Mouse (Mus musculus): Measurements from ENCODE around the gene Ano4.
A peak's percentile ranks its signal among the peaks of the same experiment; 100 is the strongest.

Gene Ano4

DNA sequence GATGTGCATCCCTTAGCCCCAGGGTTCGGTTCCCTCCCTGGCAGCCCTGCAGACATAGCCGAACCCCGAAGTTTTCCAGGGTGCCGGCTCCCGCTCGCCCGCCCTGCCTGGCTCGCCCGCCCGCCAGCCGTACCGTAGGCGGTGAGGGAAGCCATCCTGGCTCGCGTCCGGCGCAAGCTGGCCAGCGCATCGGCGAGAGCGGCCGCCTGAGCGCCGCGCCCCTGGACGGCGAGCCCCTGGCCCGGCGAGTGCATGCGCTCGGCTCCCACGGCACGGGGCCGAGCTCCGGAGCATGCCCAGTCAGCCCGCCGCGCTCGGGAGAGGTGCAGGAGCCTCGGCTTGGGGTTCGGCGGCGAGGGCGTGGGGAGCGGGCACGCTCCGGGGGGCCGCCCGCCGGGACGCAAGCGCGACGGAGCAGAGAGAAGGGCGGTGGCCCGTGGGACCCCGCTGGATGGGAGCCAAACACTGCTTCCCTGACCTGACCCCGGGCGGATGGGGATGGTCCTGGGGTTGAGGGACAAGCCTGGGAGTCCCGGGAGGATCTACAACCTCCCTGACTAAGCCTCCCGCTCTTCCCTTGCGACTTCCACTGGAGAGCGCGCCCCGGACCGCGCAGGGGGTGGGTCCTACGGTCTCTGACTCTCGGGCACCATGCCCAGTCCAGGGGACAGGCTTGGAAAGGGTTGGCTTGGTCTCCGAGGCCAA lies at the start of gene Ano4:
Gene Ano4 (minus strand): TSS at position 272 of the 705 bp plus-strand sequence.
- no peak for DNase-seq (ENCODE audit: low spot score in 2 of 2)

DNA sequence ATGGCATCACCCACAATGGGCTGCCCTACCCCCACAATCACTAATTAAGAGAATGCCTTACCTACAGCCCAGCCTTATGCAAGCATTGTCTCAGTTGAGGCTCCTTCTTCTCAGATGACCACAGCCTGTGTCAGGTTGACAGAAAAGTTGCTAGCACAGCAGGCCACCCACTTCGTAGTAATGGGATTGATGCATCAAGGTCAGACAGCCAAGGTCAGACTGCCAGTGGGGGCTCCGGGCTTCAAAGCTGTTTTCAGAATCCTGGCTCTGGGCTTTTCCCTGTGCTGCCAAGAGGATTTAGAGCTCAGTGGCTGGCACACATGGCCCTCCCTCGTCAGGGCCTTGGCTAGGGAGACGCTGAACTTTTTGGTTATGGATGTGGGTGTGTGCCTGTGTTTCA lies 48.1 kb upstream of the Ano4 start:
- DNase-seq (ENCODE audit: low spot score in 2 of 2): no peak

DNA sequence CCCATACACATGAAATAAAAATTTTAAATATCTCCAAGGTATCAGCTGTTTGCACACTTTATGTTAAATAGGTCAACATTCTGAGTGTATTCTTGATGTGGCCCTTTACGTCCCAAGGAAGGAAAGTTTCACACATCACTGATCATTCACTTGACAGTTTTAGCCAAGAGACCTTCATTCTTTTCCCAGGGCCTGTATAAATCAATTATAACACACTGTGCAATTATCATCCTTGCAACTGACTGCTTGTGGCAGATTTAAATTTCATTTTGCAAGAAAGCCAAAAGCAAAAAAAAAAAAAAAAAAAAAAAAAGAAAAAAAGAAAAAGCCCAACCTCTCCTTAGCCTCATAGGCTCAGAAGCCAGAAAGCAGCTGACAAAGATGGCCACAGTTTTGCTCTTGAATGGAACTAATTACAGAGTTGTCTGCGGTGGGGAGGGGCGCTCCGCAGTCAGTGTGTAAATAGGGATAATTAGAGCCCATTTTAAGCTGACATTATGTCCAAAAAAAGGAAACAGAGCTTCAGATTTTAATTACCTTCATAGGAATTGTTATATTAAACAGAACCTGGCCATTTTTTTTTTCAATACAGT lies 47.1 kb upstream of the Ano4 start:
- no peak for DNase-seq (ENCODE audit: low spot score in 2 of 2)

DNA sequence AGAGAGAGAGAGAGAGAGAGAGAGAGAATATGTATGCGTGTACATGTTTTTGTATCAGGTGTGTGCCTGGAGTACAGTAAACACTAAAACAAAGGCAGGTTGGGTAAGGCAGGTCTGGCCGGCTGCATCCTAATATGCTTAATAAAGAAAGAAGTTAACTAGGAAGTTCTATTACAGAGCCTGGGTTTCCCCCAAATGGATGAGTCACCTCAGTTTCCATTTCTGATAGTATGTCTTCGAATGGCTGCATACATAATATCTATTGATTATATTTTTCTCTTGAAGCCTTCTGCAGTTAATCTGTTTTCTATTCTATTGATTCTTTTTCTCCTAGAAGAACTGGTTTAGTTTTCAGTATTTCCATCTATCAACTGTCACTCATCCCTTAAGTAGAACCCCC lies 41.9 kb upstream of the Ano4 start:
- DNase-seq (ENCODE audit: low spot score in 2 of 2): no peak

DNA sequence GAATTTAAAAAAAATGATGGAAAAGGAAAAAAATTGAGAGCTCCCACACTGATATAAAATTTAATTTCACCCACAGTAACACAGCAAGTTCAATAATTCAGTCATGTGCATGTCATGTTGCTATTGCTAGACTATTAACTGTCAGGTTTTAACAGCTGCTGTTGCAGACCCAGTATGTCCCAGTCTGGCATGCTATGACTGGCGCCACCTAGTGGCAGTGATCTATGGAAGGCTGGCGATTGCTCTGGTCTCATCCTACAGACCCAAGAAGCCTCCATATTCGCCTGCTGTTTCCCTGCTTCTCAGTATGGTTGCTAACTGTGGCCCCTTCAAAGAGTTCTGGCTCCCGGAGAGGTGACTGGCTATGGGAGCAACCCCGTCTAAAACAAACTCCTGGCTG lies 38.9 kb upstream of the Ano4 start:
- peak; percentile 53 to 82 for DNase-seq (ENCODE audit: low spot score in 2 of 2)

DNA sequence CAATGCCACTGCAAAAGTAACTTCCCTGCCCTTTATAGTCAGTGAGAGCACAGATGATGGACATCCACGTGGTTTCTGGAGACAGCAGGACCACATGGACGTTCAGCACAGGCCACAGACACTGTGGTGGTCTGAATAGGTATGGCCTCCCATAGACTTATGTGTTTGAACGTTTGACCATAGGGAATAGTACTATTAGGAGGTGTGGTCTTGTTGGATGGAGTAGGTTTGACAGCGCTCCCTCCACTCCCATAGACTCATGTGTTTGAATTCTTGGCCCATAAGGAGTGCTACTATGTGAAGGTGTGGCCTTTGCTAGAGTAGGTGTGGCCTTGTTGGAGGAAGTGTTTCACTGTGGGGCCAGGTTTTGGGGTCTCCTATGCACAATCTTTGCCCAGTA lies 33.2 kb upstream of the Ano4 start:
- DNase-seq (ENCODE audit: low spot score in 2 of 2): no peak

DNA sequence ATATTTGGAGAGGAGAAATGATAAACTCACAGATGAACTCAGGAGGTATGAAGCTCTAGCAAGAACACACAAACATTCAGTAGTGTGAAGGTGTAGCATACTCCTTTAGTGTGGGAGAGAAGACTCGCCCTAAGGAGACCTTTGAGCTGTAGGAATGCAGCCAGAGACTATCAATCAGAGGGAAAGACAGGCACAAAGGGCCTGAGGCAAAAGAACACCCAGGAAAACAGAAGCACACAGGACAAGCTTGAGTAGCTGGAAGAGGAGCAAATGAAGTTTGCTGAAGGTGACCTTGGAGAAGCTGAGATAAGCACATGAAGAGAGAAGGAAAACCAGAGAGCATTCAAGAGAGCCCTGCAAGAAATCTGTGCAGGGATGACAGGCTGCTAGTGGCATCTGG lies 25.5 kb upstream of the Ano4 start:
- no peak for DNase-seq (ENCODE audit: low spot score in 2 of 2)

DNA sequence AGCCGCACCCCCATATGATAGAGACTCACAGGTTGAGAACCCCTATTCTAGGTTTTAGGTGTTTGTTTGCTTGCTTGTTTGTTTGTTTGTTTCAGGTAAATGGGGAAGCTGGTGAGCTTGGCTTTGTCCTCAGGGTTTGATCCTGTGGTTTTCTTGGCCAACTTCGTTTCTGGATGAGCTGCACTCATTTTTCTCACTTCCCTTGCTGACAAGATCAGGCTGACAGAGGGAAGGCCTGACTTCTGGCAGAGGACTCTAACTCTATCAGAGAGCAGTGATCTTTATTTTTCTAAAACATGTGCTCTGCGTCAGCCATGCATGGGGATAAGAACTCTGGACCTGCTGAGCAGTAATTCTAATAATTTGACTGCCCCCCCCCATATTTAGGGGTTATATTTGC lies 14.4 kb upstream of the Ano4 start:
- no peak for DNase-seq (ENCODE audit: low spot score in 2 of 2)

DNA sequence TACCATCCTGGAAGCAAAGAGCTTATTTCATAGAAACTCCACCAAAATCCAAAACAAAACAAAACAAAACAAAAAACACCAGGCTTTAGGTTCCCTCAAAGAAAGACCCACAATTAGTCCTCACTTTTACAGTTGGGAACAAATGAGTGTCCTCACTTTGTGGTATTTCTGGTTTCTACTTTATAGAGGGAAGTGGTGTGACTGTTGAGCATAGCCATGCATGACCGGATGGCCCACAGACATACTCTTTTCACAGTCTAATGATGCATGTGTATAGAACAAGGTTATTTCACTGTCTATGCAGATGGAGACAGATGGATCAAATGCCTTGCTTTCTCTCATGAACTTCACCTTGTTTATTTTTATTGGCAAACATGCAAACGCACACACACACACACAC lies 10.1 kb upstream of the Ano4 start:
- DNase-seq (ENCODE audit: low spot score in 2 of 2): no peak

DNA sequence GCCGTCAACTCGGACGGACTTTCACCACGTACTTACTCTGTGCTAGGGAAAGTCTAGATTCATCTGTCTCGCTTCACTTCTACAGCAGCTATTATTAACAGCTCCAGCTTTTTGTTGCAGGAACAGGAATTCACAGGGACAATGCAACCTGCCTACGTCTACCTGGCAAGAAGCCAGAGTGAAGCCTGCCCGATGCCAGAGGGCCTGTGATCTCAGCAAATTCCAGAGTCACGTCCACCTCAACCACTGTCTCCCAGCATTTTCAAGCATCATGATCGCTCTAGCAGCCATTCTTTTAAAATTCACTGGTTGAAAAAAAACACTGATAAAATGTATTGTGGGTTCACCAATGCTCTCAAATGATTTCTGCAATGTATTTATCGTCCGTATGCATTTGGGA lies 6.9 kb upstream of the Ano4 start:
- DNase-seq (ENCODE audit: low spot score in 2 of 2): no peak

DNA sequence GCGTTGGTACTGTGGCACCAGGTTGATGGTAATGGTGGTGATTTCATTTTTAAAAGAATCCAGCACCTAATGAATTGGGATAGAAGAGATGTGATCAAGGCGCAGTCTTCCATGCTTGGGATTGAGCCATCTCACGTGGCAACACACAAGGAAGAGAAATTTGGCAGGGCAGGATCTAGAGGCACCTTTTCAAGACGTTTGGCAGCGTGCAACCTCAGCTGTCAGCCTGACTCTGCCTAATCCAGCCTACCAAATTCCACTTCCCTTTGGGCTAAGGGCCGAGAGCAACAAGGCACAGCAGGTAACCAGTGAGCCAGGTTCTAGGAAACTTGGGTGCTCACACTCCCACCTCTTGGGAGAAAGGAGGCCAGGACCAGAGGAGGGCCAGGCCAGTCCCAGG lies 1.0 kb upstream of the Ano4 start:
- DNase-seq (ENCODE audit: low spot score in 2 of 2): no peak

DNA sequence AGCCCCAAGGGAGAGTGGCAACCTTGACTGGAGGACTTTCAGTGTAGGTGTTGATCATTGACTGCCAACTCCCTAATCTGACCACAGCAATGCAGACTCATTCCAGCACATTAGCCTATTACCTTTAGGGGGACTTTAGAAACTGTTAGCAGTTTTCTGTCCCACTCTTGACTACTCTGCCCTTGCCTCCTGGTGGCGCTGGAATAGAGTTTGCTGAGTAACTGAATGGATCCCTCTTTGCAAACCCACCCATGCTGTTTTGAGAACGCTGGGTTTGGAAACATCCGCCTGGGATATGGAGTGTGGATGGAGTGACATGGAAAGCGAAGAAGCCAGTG lies 603 bp upstream of the Ano4 start:
- DNase-seq (ENCODE audit: low spot score in 2 of 2): no peak

DNA sequence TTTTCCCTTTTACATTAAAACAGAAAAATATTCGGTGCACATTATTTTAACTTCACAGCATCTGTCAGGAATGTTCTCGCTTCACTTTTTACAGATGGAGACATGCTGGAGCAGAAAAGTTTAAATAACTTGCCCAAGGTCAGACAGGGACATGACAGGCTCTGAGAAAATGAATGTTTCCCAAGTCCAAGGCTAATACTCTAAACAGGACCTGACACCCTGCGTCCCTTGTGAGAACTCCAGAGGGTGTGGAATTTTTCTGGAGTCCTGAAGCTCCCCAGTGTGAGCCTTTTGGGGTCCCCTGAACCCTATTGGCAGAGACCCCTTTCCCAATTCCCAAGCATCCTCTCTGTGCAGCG lies 451 bp downstream of the Ano4 start:
- DNase-seq (ENCODE audit: low spot score in 2 of 2): no peak

DNA sequence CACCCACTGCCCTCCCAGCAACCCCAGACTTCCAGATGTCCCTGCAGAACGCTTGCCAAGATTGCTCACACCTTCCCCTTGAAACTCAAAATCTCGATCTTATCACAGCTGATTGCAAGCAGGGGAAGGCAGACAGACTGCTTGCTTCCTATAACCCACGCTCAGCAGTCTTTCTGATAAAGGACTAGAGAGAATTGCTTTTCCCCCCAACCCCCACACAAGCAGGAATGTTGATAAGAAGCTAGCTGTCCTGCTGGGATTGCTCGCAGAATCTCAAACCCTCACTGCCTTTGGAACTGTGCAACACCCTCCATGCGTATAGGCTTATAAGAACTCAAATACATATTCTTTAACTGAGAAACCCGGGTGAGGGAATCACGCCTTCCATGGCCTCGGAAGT lies 846 bp downstream of the Ano4 start:
- DNase-seq (ENCODE audit: low spot score in 2 of 2): no peak

DNA sequence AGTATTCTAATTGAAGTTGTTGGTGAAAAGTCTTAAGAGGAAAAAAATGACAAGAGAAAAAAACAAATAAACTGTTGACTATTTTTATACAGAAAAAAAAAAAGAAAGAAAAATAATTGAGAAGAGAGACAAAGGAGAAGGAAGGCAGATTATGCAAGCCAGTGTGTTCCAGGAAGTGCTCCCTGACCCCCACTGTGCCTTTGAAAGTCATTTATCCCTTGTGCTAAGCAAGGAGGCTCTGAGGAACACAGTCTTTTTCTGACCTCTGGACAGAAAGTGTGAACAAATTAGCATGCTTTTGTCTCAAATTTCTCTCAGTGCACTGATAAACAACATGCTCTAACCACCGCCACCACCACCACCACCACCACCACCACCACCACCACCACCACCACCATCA lies 14.3 kb downstream of the Ano4 start:
- no peak for DNase-seq (ENCODE audit: low spot score in 2 of 2)

DNA sequence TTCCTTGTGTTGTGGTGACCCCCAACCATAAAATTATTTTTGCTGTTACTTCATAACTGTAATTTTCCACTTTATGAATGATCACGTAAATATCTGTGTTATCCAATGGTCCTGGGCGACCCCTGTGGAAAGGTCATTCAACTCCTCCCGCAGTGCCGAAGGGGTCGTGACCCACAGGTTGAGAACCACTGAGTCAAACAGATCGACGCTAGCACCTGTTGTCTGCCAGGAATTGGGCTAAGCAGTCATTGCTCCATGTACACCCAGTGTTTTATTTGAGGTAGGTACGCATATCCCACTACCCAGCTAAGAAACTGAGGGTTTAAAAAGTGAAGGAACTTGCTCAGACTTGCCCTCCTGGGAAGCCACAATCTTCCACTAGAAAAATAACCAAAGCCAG lies 14.8 kb downstream of the Ano4 start:
- DNase-seq (ENCODE audit: low spot score in 2 of 2): no peak

DNA sequence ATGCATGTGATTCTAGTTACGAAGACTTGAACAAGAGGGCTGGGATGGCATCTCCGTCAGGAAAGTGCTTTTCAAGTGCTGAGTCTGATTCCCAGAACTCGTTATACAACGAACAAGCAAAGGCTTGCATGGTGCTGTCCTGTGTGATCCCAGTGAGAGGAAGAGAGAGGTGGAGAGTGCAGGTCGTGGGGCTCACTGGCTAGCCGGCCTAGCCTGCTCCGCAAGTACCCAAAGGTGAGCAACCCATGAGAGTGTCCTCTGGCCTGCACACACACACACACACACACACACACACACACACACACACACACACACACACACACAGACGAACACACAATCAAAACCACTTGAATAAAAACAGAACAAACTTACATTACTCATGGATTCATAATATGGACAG lies 15.7 kb downstream of the Ano4 start:
- no peak for DNase-seq (ENCODE audit: low spot score in 2 of 2)

DNA sequence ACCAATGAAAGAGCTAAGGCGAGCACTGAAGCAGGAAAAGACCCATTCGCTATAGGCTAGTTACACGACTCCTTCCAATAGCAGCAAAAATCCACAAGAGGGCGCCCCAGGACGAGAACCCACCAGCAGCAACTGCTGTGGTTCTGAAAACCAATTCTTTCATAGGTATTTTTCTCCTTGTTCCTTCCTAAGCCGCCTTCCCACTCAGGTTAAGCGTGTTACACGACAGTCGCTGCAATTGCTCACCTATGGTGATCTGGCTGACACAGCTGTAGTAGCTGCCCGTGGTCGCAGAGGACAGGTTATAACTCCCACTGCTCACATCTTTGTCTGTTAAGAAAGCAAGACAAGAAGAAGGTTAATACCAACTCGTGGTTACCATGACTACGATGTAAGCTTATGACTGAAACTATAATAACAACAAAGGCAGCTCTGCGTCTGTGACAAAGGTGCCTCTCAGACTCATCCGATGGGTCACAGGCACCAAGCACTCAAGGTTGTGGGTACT lies 17.5 kb downstream of the Ano4 start:
- peak; percentile 29 to 74 for DNase-seq (ENCODE audit: low spot score in 2 of 2)

DNA sequence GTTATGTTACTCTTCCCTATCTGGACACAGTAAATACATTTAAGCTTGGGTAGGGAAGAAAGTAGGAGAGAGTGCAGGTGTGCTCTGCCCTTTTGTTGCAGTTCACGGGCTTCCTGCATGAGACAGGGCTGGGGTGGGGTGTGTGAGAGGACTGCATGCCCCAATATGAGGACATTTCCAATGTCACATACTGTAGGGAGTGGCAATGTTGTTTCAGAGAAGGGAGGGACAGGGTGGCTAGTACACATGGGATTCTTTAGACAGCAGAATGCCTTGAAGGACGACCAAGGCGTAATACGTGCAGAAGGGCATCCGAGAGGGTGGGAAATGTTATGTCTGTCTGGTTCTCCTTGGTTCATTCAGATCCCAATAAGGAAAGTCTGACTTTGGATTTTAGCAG lies 18.2 kb downstream of the Ano4 start:
- DNase-seq (ENCODE audit: low spot score in 2 of 2): no peak

DNA sequence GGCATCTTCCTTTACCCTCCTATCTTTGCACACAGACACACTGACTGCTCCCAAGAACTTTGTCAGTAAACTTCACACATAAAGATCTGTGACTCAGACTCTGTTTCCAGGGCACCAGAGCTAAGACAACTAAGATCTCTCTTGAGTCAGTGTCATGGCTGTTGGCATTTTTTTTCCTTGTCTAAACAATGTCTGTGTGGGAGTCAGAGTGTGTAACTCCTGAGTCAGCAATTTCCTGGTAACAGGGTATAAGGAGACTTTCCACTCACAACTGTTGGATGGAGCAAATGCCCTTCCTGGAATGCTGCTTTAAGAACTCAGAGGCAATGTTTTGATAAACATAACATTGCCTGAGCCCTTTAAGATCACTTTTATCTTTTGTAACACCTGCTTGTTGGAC lies 37.0 kb downstream of the Ano4 start:
- no peak for DNase-seq (ENCODE audit: low spot score in 2 of 2)

DNA sequence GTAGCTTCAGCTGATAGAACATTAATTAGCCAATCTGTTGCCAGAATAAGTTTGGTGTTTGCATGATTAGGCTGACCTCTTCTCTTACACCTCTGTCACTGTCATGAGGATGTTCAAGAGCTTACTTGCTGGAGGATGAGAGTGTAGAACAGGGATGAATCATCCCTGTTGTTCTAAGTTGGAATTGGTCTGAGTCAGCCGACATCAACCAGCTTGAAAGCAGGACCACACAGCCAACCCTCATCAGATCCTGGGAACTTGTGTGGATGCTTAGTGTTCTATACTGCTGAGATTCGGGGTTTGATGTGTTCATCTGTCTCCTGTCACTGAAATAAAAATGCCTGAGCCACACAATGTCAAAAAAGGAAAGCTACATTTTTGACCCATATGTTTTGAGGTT lies 44.2 kb downstream of the Ano4 start:
- no peak for DNase-seq (ENCODE audit: low spot score in 2 of 2)

DNA sequence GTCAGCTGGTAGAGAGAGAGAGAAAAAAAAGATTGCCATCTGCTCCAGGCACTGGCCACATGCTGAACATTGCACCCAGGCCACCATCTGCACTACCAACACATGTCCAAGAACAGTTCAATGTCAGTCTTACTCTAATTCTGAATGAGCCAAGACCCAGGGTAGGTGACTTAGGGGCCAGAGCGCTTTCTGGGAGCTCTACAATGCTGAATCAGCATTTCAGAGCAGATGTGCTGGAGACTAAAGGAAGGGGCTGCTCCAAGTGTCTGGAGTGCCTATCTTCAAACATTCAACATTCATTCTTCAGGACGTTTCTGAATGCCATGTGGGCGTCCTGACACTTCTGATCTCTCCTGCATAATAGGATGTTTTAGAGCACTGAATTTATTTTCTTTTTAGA lies 51.8 kb downstream of the Ano4 start:
- no peak for DNase-seq (ENCODE audit: low spot score in 2 of 2)

DNA sequence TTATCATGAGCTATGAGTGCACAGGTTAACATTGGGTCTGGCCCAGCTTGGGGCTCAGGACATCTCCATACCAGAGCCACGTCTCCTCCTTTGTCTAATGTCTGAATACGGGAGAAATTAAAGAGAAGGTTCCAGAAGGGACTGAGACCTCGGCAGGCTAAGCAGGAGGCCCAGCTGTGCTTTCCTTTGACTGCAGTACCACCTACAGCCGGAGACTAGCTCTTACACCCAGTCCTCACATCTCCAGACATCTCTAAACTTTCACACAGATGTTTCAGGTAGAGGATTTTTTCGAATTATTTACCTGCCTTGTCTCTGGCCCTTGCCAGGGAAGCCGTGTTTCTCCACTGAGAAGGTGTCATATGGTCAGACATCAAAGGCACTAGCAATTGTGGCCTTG lies 53.9 kb downstream of the Ano4 start:
- DNase-seq (ENCODE audit: low spot score in 2 of 2): no peak

DNA sequence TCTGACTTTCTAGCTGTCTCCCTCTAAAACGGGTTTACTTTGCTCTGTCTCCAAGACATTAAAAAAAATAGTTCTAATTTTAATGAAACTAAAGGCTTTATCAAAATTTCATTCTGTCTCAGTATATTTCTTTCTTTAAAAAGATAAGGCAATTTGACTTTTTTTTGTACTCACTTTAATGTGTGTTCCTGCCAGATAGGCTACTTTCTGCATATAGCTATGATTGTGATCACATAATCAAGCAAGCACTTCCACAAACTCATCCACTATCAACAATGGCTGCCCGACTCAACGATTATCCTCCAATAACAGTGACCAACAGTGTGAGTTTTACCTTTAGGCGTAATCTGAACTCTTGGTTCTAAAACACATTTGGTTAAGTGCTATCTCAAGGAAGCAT lies 55.3 kb downstream of the Ano4 start:
- no peak for DNase-seq (ENCODE audit: low spot score in 2 of 2)
